Mouse (Mus musculus): ENCODE data around the gene Gpr174. TPM values are rescaled to one million over a fixed set of nuclear protein-coding genes. Genes with fewer than 3 reads are reported as not detected.

Gene Gpr174
- total RNA-seq, 2 experiments from 2014 or later: not detected

Other genes with a start within 250 kb of the Gpr174 start
- not detected for gene P2ry10, start 167.4 kb upstream of the Gpr174 start, total RNA-seq (2021)
- gene P2ry10b, start 107.0 kb upstream of the Gpr174 start, total RNA-seq (2021): 1 to 10 TPM in 1 of 2 experiments, under 1 TPM in 1; 0.71 to 1.8 TPM
- gene Itm2a, start 147.5 kb downstream of the Gpr174 start, total RNA-seq (2021): 100 to 1,000 TPM; 617 to 731 TPM